Mouse (Mus musculus) brain, embryonic 14.5 days (tissue): ENCODE data around the gene Avpi1.

Experiments
- CTCF ChIP-seq: fragments of 200-500 bp; IDR thresholded peaks from 2 replicates; pipeline ENCODE4 v1.5.1; 2012; ENCODE audit warnings: inconsistent platforms, mild to moderate bottlenecking, moderate library complexity, borderline replicate concordance; ENCODE audit not compliant: insufficient read depth, insufficient read length; ENCODE audit errors: extremely low read depth
- POLR2A ChIP-seq: fragments of 200-500 bp; IDR thresholded peaks from 2 replicates; pipeline ENCODE4 v1.6.1; 2012; ENCODE audit warnings: mild to moderate bottlenecking, inconsistent platforms, borderline replicate concordance; ENCODE audit not compliant: poor library complexity, insufficient read depth, insufficient read length, severe bottlenecking; ENCODE audit errors: extremely low read depth

GRCm38 (mm10) chr19:42125501-42126218 is 3.2 kb downstream of the Avpi1 start:
- no peak for TF ChIP-seq CTCF
- TF ChIP-seq POLR2A = no peak
